ENCODE assay signal across 15 mouse cellular contexts in genomic region chr8:86460372-86460771, GRCm38 (mm10).
"Had no signal": no experiment of that assay in that cellular context is flagged by ENCODE, and none has a peak within 500 bp of the region (broad histone marks: within the 10 kb centered on the region; RNA-seq: fewer than 3 reads in every experiment).

No protein-coding gene starts in this region.

- H3K4me3 ChIP-seq: layer of hippocampus, adult 2 months; limb, embryonic 10.5 days; limb, embryonic 13.5 days; liver, embryonic 13.5 days; midbrain, embryonic 10.5 days; midbrain, embryonic 15.5 days had no signal

- H3K4me1 ChIP-seq: limb, embryonic 10.5 days; limb, embryonic 13.5 days; liver, embryonic 13.5 days; midbrain, embryonic 15.5 days had no signal

- H3K36me3 ChIP-seq: limb, embryonic 10.5 days; limb, embryonic 13.5 days; liver, embryonic 13.5 days; midbrain, embryonic 10.5 days; midbrain, embryonic 15.5 days had no signal

- ATAC-seq: midbrain, embryonic 15.5 days had no signal

- H3K9ac ChIP-seq: limb, embryonic 13.5 days; liver, embryonic 13.5 days; midbrain, embryonic 15.5 days had no signal

- H3K9me3 ChIP-seq: limb, embryonic 10.5 days; limb, embryonic 13.5 days; liver, embryonic 13.5 days; midbrain, embryonic 10.5 days; midbrain, embryonic 15.5 days had no signal

- H3K27ac ChIP-seq: kidney, postnatal 0 days; layer of hippocampus, adult 2 months; limb, embryonic 10.5 days; limb, embryonic 13.5 days; liver, embryonic 13.5 days; macrophage; midbrain, embryonic 10.5 days; midbrain, embryonic 15.5 days had no signal

- H3K4me2 ChIP-seq: limb, embryonic 13.5 days; liver, embryonic 13.5 days; midbrain, embryonic 15.5 days had no signal

- H3K27me3 ChIP-seq: limb, embryonic 13.5 days; liver, embryonic 13.5 days; midbrain, embryonic 15.5 days had no signal

- DNase-seq: kidney, adult 2 months; kidney, postnatal 25 days; layer of hippocampus, adult 9-11 months; liver, embryonic 13.5 days; lung, adult 2 months; lung, postnatal 14 days; thymus, adult 18-20 months; thymus, postnatal 36 days had no signal
